In genomic region chr7:98541564-98541963, GRCm38 (mm10) we compare ENCODE assay signal across 21 mouse cellular contexts. TPM values are rescaled to one million over a fixed set of nuclear protein-coding genes. Genes with fewer than 3 reads are reported as not detected.
DNase-seq lines count a peak whose midpoint lies in the region; ATAC-seq and TF ChIP-seq lines count a peak whose summit lies in the region.
"Had no signal": no experiment of that assay in that cellular context is flagged by ENCODE, and none has a peak within 500 bp of the region (broad histone marks: within the 10 kb centered on the region; RNA-seq: fewer than 3 reads in every experiment).

No protein-coding gene starts in this region.

- no peaks in the 10 kb centered on the region for H3K36me3 ChIP-seq in kidney, adult 2 months (ENCODE audit: control insufficient read depth, insufficient read depth, low read length)
- H3K36me3 ChIP-seq in kidney, embryonic 15.5 days, result no peaks in the 10 kb centered on the region
- H3K36me3 ChIP-seq in embryonic facial prominence, embryonic 12.5 days, result no peaks in the 10 kb centered on the region
- no peaks in the 10 kb centered on the region for H3K36me3 ChIP-seq in hindbrain, embryonic 14.5 days (replicated peaks; ENCODE audit: control insufficient read depth, insufficient read depth)
- H3K36me3 ChIP-seq: liver, embryonic 12.5 days; midbrain, embryonic 15.5 days had no signal

- TF ChIP-seq CTCF in kidney, adult 2 months (conservative IDR thresholded peaks at IDR 0.05; ENCODE audit: insufficient read depth, insufficient read length, low read depth, low read length), result no peak

- no peaks in the 10 kb centered on the region for H3K27me3 ChIP-seq in kidney, adult 2 months (replicated peaks; ENCODE audit: control insufficient read depth, insufficient read depth, low read length)
- no peaks in the 10 kb centered on the region for H3K27me3 ChIP-seq in kidney, embryonic 15.5 days
- no peaks in the 10 kb centered on the region for H3K27me3 ChIP-seq in embryonic facial prominence, embryonic 12.5 days
- no peaks in the 10 kb centered on the region for H3K27me3 ChIP-seq in hindbrain, embryonic 14.5 days (ENCODE audit: control insufficient read depth, insufficient read depth, low read length)
- H3K27me3 ChIP-seq: midbrain, embryonic 15.5 days; Patski had no signal

- peak; percentile 65 for DNase-seq in kidney, adult 2 months
- DNase-seq in kidney, postnatal 14 days, result peak; percentile 16
- peak; percentile 73 for DNase-seq in lung, postnatal 36 days
- DNase-seq in ovary, adult 18-20 months (ENCODE audit: low spot score), result no peak
- no peak for DNase-seq in thymus, postnatal 10 days (ENCODE audit: low spot score in 2 of 2)
- DNase-seq in hindbrain, embryonic 14.5 days (ENCODE audit: low spot score), result no peak
- DNase-seq: adrenal gland, postnatal 25 days; B cell, adult 2 months; heart, adult 2 months; left cerebral cortex, postnatal 4 days; thymus, postnatal 25 days had no signal

- H3K4me2 ChIP-seq in kidney, embryonic 15.5 days, result no peak overlapping the region
- H3K4me2 ChIP-seq in embryonic facial prominence, embryonic 12.5 days (replicated peaks), result no peak overlapping the region
- H3K4me2 ChIP-seq in hindbrain, embryonic 14.5 days (replicated peaks), result no peak overlapping the region
- H3K4me2 ChIP-seq: liver, embryonic 12.5 days; midbrain, embryonic 15.5 days had no signal

- WGBS in kidney, adult 2 months, result 44% methylated on average over 5 of the region's 5 CpGs
- WGBS in kidney, embryonic 15.5 days, result 85% methylated on average over 5 of the region's 5 CpGs
- 84% methylated on average over 5 of the region's 5 CpGs for WGBS in embryonic facial prominence, embryonic 12.5 days
- WGBS in hindbrain, embryonic 14.5 days, result 94% methylated on average over 5 of the region's 5 CpGs

- peaks cover 15% of the 10 kb centered on the region for H3K4me1 ChIP-seq in kidney, adult 2 months (ENCODE audit: control insufficient read depth, insufficient read depth, low read length)
- H3K4me1 ChIP-seq in kidney, embryonic 15.5 days, result peaks cover 38% of the 10 kb centered on the region
- H3K4me1 ChIP-seq in embryonic facial prominence, embryonic 12.5 days, result peaks cover 26% of the 10 kb centered on the region
- peaks cover 12% of the 10 kb centered on the region for H3K4me1 ChIP-seq in hindbrain, embryonic 14.5 days (replicated peaks; ENCODE audit: control insufficient read depth, insufficient read depth, low read length)

- H3K9me3 ChIP-seq in kidney, embryonic 15.5 days (replicated peaks), result no peaks in the 10 kb centered on the region
- no peaks in the 10 kb centered on the region for H3K9me3 ChIP-seq in embryonic facial prominence, embryonic 12.5 days
- H3K9me3 ChIP-seq in hindbrain, embryonic 14.5 days (ENCODE audit: control insufficient read depth, low read length), result no peaks in the 10 kb centered on the region
- H3K9me3 ChIP-seq: liver, embryonic 12.5 days; midbrain, embryonic 15.5 days had no signal

- ATAC-seq in kidney, embryonic 15.5 days (replicated peaks; ENCODE audit: low FRiP score), result no peak
- no peak for ATAC-seq in embryonic facial prominence, embryonic 12.5 days (ENCODE audit: insufficient number of reproducible peaks, insufficient read depth, low FRiP score, low TSS enrichment)
- ATAC-seq in hindbrain, embryonic 14.5 days (ENCODE audit: low FRiP score), result no peak
- ATAC-seq: activated CD4-positive, CD25-positive, alpha-beta regulatory T cell, adult 4 months; forebrain, embryonic 16.5 days; inflammation-experienced regulatory T-cells, adult 6 months; liver, embryonic 12.5 days; midbrain, embryonic 15.5 days; Patski had no signal

- no peak for TF ChIP-seq POLR2A in kidney, adult 2 months (IDR thresholded peaks at IDR 0.05; ENCODE audit: low read depth, low read length)

- H3K27ac ChIP-seq in kidney, adult 2 months (ENCODE audit: insufficient read depth, low read depth, low read length), result no peak overlapping the region
- no peak overlapping the region for H3K27ac ChIP-seq in kidney, embryonic 15.5 days
- peak overlapping the region; percentile 46; the same call in 1 of the 2 replicates for H3K27ac ChIP-seq in embryonic facial prominence, embryonic 12.5 days
- no peak overlapping the region for H3K27ac ChIP-seq in hindbrain, embryonic 14.5 days
- H3K27ac ChIP-seq: layer of hippocampus, adult 2 months; liver, embryonic 12.5 days; midbrain, embryonic 15.5 days had no signal

- H3K9ac ChIP-seq in kidney, embryonic 15.5 days, result no peak overlapping the region
- H3K9ac ChIP-seq in embryonic facial prominence, embryonic 12.5 days, result no peak overlapping the region
- H3K9ac ChIP-seq in hindbrain, embryonic 14.5 days, result no peak overlapping the region
- H3K9ac ChIP-seq: liver, embryonic 12.5 days; midbrain, embryonic 15.5 days had no signal

- H3K4me3 ChIP-seq in kidney, adult 2 months (ENCODE audit: insufficient read depth, low read depth, low read length), result no peak overlapping the region
- H3K4me3 ChIP-seq in kidney, embryonic 15.5 days (replicated peaks), result no peak overlapping the region
- H3K4me3 ChIP-seq in embryonic facial prominence, embryonic 12.5 days, result no peak overlapping the region
- no peak overlapping the region for H3K4me3 ChIP-seq in hindbrain, embryonic 14.5 days (replicated peaks; ENCODE audit: low read length)
- H3K4me3 ChIP-seq: erythroblast, embryonic 14.5 days; heart, adult 2 months; layer of hippocampus, adult 2 months; liver, embryonic 12.5 days; midbrain, embryonic 15.5 days had no signal

RNA-seq across cellular contexts. Expression of gene Lrrc32, which starts 52.5 kb away (rescaled TPM):
- polyA plus RNA-seq in kidney, adult 2 months (2012; rRNA removed), result 22.1 and 24.7 TPM in 2 replicates
- polyA plus RNA-seq in kidney, embryonic 15.5 days (2015; fragmentation: Nextera tagmentation; extraction: Ambion mirVana), result 12.7 and 16.9 TPM in 2 replicates
- polyA plus RNA-seq in embryonic facial prominence, embryonic 12.5 days (2016; fragmentation: Nextera tagmentation; extraction: Ambion mirVana), result 3.9 and 4.6 TPM in 2 replicates
- polyA plus RNA-seq in hindbrain, embryonic 14.5 days (2014; fragmentation: Nextera tagmentation; extraction: Ambion mirVana), result 5.1 and 7.2 TPM in 2 replicates

Comparison
In these comparisons a context has a peak if more than half of its experiments do, and no peak if none do; other contexts are left out.
1. DNase-seq: peak in kidney, adult 2 months (single experiment), kidney, postnatal 14 days (single experiment) and lung, postnatal 36 days (single experiment); none in ovary, adult 18-20 months (single experiment), thymus, postnatal 10 days (0 of 2) and hindbrain, embryonic 14.5 days (single experiment).